Comparison of ENCODE assay signal across 8 mouse cellular contexts in the genomic region with DNA sequence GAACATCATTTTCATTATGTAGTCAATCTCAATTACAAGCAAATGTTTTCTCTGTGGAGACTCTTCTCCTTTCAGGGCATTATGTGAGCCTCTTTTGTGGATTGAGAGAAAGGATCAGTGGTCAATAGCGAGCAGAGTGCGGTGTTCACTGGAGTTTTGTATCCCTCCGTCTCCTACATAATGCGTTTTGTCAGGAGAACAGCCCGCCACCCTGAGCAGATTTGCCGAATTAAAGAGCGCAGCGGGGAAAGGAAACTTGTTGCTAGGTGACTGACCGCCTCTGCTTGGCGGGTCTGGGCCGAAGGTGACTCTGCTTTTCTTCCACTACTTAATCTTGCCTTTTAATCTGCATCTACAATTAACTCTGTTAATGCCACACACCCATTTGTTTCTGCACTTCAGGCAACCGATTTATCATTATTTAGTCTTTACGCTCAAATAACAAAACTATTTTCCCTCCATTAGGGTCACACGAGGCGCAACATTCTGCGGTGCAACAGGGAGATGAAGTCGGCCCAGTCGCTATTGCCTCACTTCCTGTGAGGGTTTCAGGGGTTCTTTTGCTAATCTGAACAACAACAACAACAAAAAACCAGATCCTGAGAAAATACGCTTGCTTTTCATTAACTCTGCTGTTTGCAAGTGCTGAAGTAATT.
DNase-seq lines count a peak whose midpoint lies in the region; ATAC-seq and TF ChIP-seq lines count a peak whose summit lies in the region.

No protein-coding gene starts in this region.

- WGBS in forebrain, embryonic 11.5 days: under 1% methylated on average over 19 of the region's 19 CpGs
- under 1% methylated on average over 19 of the region's 19 CpGs for WGBS in forebrain, embryonic 16.5 days
- 2% methylated on average over 19 of the region's 19 CpGs for WGBS in hindbrain, embryonic 10.5 days

- H3K27ac ChIP-seq in forebrain, embryonic 11.5 days (ENCODE audit: low read depth, low read length): no peak overlapping the region
- no peak overlapping the region for H3K27ac ChIP-seq in forebrain, embryonic 16.5 days (ENCODE audit: low read length)
- H3K27ac ChIP-seq in ES-E14 (ENCODE audit: insufficient read depth, low read depth, low read length, poor library complexity, severe bottlenecking): peak overlapping the region; percentile 57; the same call in 1 of the 2 replicates
- no peak overlapping the region for H3K27ac ChIP-seq in hindbrain, embryonic 10.5 days

- no peak overlapping the region for H3K4me2 ChIP-seq in forebrain, embryonic 11.5 days (ENCODE audit: low read depth, low read length, severe bottlenecking)
- H3K4me2 ChIP-seq in forebrain, embryonic 16.5 days (ENCODE audit: low read length): no peak overlapping the region

- in situ Hi-C loops in ES-E14 (cut with MboI; ENCODE audit: low sequenced_read_pairs in 2 of 2, unreplicated experiment in 2 of 2): no loop called here

- peak; percentile 78 for DNase-seq in forebrain, embryonic 11.5 days (ENCODE audit: low spot score)
- DNase-seq in ES-E14 (ENCODE audit: low read depth, low spot score): no peak
- peak; percentile 65 for DNase-seq in hindbrain, embryonic 10.5 days (ENCODE audit: low spot score)
- DNase-seq in thymus, postnatal 14 days: no peak
- DNase-seq in spleen, postnatal 10 days (ENCODE audit: low spot score in 2 of 2): no peak
- no peak for DNase-seq in spleen, postnatal 14 days (ENCODE audit: low spot score in 2 of 2)

- H3K36me3 ChIP-seq in forebrain, embryonic 11.5 days (ENCODE audit: control insufficient read depth, insufficient read depth, low read length): no peaks in the 10 kb centered on the region
- H3K36me3 ChIP-seq in forebrain, embryonic 16.5 days (ENCODE audit: control insufficient read depth, insufficient read depth): no peaks in the 10 kb centered on the region
- H3K36me3 ChIP-seq in ES-E14 (ENCODE audit: control insufficient read depth, insufficient read depth, low read length, poor library complexity, severe bottlenecking): no peaks in the 10 kb centered on the region
- H3K36me3 ChIP-seq in hindbrain, embryonic 10.5 days: no peaks in the 10 kb centered on the region

- no peak overlapping the region for H3K4me3 ChIP-seq in forebrain, embryonic 11.5 days (ENCODE audit: low read depth, low read length)
- H3K4me3 ChIP-seq in forebrain, embryonic 16.5 days (replicated peaks; ENCODE audit: low read length): no peak overlapping the region
- H3K4me3 ChIP-seq in ES-E14 (ENCODE audit: insufficient read depth in 1 of 2, low read depth in 1 of 2, low read length in 2 of 2, poor library complexity in 1 of 2, severe bottlenecking in 1 of 2): peak overlapping the region; percentile 33 to 63; a peak in 3 of 4 replicates
- H3K4me3 ChIP-seq in hindbrain, embryonic 10.5 days: peak overlapping the region; percentile 29; the same call in 1 of the 2 replicates

- peak; percentile 71 for ATAC-seq in forebrain, embryonic 11.5 days (replicated peaks; ENCODE audit: low FRiP score)
- no peak for ATAC-seq in forebrain, embryonic 16.5 days
- ATAC-seq in megakaryocyte, adult 5-6 weeks (ENCODE audit: poor library complexity, severe bottlenecking): peak; percentile 47; the same call in 1 of the 2 replicates

- H3K27me3 ChIP-seq in forebrain, embryonic 11.5 days (ENCODE audit: control insufficient read depth, insufficient read depth, low read length): peaks cover 79% of the 10 kb centered on the region
- H3K27me3 ChIP-seq in forebrain, embryonic 16.5 days (replicated peaks; ENCODE audit: control insufficient read depth, insufficient read depth, low read length): peaks cover 72% of the 10 kb centered on the region
- H3K27me3 ChIP-seq in hindbrain, embryonic 10.5 days (ENCODE audit: insufficient read depth, poor library complexity, severe bottlenecking): peaks cover 100% of the 10 kb centered on the region

- H3K9ac ChIP-seq in forebrain, embryonic 11.5 days (ENCODE audit: low read length): no peak overlapping the region
- H3K9ac ChIP-seq in forebrain, embryonic 16.5 days (replicated peaks; ENCODE audit: low read depth, low read length): no peak overlapping the region
- peak overlapping the region; percentile 31; the same call in 1 of the 2 replicates for H3K9ac ChIP-seq in ES-E14 (ENCODE audit: insufficient read depth, low read depth, low read length, poor library complexity, severe bottlenecking)

- peaks cover 3% of the 10 kb centered on the region; the same call in 1 of the 2 replicates for H3K9me3 ChIP-seq in forebrain, embryonic 11.5 days (ENCODE audit: control insufficient read depth, low read length)
- peaks cover 4% of the 10 kb centered on the region; the same call in 1 of the 2 replicates for H3K9me3 ChIP-seq in forebrain, embryonic 16.5 days (ENCODE audit: control insufficient read depth, low read length)
- no peaks in the 10 kb centered on the region for H3K9me3 ChIP-seq in ES-E14 (ENCODE audit: control insufficient read depth, insufficient read depth, low read depth, low read length)
- 0 out of 2 replicates have a peak, but pooled peaks cover 5% of the 10 kb centered on the region for H3K9me3 ChIP-seq in hindbrain, embryonic 10.5 days

- no peaks in the 10 kb centered on the region; the same call in 1 of the 2 replicates for H3K4me1 ChIP-seq in forebrain, embryonic 11.5 days (replicated peaks; ENCODE audit: control insufficient read depth, insufficient read depth, low read length)
- H3K4me1 ChIP-seq in forebrain, embryonic 16.5 days (replicated peaks; ENCODE audit: control insufficient read depth, insufficient read depth, low read length): no peaks in the 10 kb centered on the region
- H3K4me1 ChIP-seq in ES-E14 (ENCODE audit: control insufficient read depth in 2 of 2, insufficient read depth in 2 of 2, low read length in 2 of 2, poor library complexity in 1 of 2): peaks cover 9 to 10% of the 10 kb centered on the region in 2 experiments; a peak in 3 of 4 replicates
- H3K4me1 ChIP-seq in hindbrain, embryonic 10.5 days (replicated peaks): peaks cover 19% of the 10 kb centered on the region; the same call in 1 of the 2 replicates

TF ChIP-seq in ES-E14, 5 proteins besides CTCF, POLR2A, EP300 and RAD21:
- peak; percentile 43; the same call in 1 of the 2 replicates for TF ChIP-seq MAFK (IDR thresholded peaks at IDR 0.05; ENCODE audit: insufficient read depth, low read depth, low read length)
- TF ChIP-seq CHD2 (IDR thresholded peaks at IDR 0.05; ENCODE audit: low read depth, low read length): no peak

Comparison
In these comparisons a context has a peak if more than half of its experiments do, and no peak if none do; other contexts are left out.
1. DNase-seq: peak in forebrain, embryonic 11.5 days (single experiment) and hindbrain, embryonic 10.5 days (single experiment); none in ES-E14 (single experiment), thymus, postnatal 14 days (single experiment), spleen, postnatal 10 days (0 of 2) and spleen, postnatal 14 days (0 of 2).
2. H3K4me3 ChIP-seq: peak in ES-E14 (2 of 2) and hindbrain, embryonic 10.5 days (single experiment); none in forebrain, embryonic 11.5 days (single experiment) and forebrain, embryonic 16.5 days (single experiment).